Mouse (Mus musculus): Measurements from ENCODE around the gene Dab2ip.

The Dab2ip gene

GRCm38 (mm10) chr2:35680833-35681232 is 122.8 kb downstream of the Dab2ip start:
- no peak for DNase-seq (ENCODE audit: low read depth, low spot score)

DNA sequence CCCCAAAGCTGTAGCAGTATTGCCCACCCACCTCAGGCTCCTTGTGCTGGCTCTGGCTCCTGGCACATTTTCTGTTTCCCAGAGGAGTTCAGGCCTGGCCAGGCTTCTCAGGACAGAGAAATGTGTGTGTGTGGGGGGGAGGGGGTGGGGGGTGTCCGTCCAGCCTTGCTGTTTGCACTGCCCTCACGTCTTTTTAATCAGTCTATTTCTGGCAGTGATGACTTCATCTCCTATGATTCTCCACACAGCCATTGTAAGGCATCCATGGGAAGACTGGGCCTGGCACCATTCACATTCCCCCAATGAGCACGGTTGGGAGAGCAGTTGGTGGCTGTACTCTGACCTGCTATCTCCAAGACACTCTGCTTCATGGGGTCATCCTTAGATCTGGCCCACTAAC is 125.9 kb downstream of the Dab2ip start:
- no peak for DNase-seq (ENCODE audit: low read depth, low spot score)

- DNase-seq (ENCODE audit: low read depth, low spot score) = no peak
Observed at GRCm38 (mm10) chr2:35684735-35685312, 126.8 kb downstream of the Dab2ip start.

DNA sequence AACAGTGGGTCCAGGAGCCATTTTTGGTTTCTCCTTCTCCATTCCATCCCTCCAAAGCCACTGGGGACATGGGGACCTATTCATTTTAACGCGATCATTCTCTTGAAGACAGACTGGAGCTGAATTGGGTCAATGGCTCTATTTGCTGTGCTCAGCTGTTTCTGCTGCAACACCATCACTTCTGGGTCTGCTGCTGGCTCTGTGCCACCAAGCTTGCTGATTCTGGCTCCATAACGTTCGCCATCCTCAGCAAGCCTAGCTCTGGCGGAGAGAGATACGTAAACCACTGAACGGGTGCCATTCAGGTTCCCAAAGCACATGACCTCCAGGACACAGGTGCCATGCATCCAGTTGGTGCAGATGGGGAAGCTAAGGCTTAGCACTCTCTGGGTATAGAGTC is 128.0 kb downstream of the Dab2ip start:
- no peak for DNase-seq (ENCODE audit: low read depth, low spot score)

- no peak for DNase-seq (ENCODE audit: low read depth, low spot score)
Observed at GRCm38 (mm10) chr2:35687557-35688070, 129.5 kb downstream of the Dab2ip start.

DNA sequence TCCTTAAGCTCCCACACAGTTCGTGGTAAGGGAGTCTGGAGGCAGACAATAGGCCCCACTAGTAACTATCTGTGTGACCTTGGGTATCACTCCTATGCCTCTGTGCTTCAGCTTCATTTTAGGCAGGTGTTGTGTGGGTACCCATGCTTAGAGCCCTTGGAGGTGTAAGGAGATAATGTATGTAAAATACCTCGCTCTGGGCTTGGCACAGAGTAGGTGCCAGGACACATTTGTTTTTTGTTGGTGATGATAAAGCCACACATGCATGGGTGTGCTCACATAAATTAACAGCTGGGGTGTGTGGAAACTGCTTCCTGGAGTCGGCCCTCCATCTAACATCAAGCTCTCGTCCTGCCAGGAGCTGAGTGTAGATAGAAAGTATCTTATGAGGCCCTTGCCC is 130.1 kb downstream of the Dab2ip start:
- DNase-seq (ENCODE audit: low read depth, low spot score) = no peak

GRCm38 (mm10) chr2:35688581-35688980 is 130.5 kb downstream of the Dab2ip start:
- no peak for DNase-seq (ENCODE audit: low read depth, low spot score)

- DNase-seq (ENCODE audit: low read depth, low spot score) = no peak
Observed at GRCm38 (mm10) chr2:35689881-35690280, 131.8 kb downstream of the Dab2ip start.

DNA sequence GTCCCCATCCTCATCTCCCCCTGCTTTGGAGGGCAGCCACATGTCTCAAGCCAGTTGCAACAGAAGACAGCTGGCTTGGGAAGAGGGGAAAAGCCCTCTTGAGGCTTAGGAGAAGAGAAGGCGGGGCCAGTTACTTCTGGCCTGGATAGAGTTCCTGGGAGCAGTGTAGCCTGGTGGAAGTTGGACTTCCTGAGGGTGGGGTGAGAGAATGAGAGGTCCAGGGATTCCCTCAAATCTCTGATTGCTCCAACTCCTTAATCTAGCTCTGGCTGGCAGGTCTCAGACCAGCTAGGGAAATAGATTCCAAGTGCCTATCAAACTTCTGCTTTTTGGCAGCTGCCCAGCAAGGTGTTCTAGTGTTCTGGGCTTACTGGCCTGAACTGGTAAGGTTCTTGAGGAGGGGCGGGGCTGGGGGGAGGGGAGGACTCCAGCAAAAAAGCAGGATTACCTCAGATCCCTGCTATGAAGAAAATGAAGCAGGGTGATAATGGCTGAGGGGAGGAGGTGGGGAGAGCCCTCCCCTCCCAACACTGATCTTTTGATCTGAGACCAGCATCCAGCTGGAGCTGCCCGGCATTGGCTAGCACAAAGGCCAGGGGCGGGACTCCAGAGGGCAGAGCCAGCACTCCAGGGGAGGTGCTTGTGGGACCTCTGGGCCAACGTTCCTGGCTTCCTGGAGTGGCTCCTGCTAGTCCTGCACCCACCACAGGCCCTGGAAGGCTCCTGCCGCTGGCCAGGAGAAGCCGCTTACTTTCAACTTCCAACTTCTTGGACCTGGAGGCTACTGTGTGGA is 133.4 kb downstream of the Dab2ip start:
- DNase-seq (ENCODE audit: low read depth, low spot score) = no peak

GRCm38 (mm10) chr2:35692272-35692900 is 134.3 kb downstream of the Dab2ip start:
- DNase-seq (ENCODE audit: low read depth, low spot score) = no peak

DNA sequence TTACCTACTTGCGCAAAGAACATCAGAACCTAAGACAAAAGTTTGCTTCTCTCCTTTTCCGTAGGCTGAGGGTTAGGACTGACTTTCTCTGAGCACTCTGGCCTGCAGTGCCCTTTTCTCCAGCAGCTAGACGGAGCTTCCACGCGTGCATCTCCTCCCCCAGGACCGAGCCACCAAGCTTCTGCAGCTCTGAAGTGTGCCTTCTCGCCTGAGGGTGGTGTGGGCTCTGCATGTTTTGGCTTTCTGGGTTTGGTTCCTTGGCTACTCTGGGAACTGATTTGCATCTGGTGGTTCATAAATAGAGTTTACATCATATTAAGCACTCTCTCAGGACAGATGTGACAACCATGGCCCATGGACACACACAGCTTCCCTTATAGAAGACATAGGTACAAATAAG is 135.0 kb downstream of the Dab2ip start:
- no peak for DNase-seq (ENCODE audit: low read depth, low spot score)

DNA sequence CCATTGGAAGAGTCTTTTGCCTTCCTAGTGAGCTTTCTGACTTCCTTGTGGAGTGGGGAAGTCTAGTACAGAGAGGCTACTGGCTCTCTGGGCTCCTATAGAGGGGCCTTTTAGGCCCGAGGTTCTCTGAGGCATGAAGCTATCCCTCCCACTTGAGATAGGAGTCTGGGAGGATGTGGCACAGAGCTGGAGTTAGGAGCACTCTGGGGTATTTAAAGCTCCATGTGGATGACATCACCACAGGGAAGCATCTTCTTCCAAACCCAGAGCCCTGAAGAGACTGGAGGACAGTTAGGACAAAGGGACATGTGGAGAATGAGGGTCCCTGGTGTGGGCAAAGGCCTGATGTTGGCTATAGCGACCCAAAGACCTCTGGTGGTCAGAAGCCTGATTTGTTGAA is 136.0 kb downstream of the Dab2ip start:
- no peak for DNase-seq (ENCODE audit: low read depth, low spot score)

- DNase-seq (ENCODE audit: low read depth, low spot score) = no peak
Observed at GRCm38 (mm10) chr2:35696193-35696541, 138.1 kb downstream of the Dab2ip start.

- DNase-seq (ENCODE audit: low read depth, low spot score) = no peak
Observed at GRCm38 (mm10) chr2:35696542-35697391, 138.7 kb downstream of the Dab2ip start.

DNA sequence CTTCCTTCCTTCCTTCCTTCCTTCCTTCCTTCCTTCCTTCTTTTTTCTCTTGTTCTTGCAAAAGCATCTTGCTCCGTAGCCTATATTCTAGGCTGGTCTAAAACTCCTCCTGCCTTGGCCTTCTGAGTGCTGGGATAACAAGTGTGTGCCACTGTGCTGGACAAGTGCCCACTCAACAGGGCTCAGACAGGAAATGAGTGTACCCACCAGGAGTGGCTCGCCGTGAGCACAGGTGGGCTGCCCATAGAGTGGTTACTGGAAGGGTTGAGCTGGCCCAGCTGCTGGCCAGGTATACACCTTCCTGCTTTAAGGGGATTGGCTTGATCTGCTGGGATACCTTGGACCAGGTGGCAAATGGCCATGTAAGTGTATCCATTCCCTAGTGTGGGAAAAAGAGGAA is 139.7 kb downstream of the Dab2ip start:
- DNase-seq (ENCODE audit: low read depth, low spot score) = no peak

GRCm38 (mm10) chr2:35700966-35701365 is 142.9 kb downstream of the Dab2ip start:
- DNase-seq (ENCODE audit: low read depth, low spot score) = no peak

GRCm38 (mm10) chr2:35702001-35702400 is 143.9 kb downstream of the Dab2ip start:
- no peak for DNase-seq (ENCODE audit: low read depth, low spot score)

DNA sequence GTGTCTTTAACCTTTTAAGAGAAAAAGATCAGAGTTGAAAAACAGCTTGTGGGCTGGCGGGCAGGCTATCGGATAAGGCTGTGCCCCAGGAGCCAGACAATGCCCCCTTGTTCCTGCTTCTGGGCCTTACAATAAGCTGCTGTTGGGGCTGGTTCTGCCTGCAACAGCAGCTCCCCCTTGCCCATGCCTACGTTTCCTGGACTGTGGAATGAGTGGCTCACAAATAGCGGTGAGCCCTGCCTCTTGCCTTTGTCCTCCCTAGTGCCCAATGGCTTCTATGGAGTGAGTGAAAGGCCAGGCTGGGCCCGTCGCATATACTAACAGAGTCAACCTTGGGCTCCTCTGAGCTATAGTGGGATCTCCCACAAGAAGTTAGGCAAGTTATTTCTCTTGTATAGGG is 144.5 kb downstream of the Dab2ip start:
- no peak for DNase-seq (ENCODE audit: low read depth, low spot score)

GRCm38 (mm10) chr2:35703241-35703640 is 145.2 kb downstream of the Dab2ip start:
- DNase-seq (ENCODE audit: low read depth, low spot score) = no peak

GRCm38 (mm10) chr2:35712611-35713010 is 154.5 kb downstream of the Dab2ip start:
- DNase-seq (ENCODE audit: low read depth, low spot score) = no peak

- no peak for DNase-seq (ENCODE audit: low read depth, low spot score)
Observed at GRCm38 (mm10) chr2:35713460-35713859, 155.4 kb downstream of the Dab2ip start.

DNA sequence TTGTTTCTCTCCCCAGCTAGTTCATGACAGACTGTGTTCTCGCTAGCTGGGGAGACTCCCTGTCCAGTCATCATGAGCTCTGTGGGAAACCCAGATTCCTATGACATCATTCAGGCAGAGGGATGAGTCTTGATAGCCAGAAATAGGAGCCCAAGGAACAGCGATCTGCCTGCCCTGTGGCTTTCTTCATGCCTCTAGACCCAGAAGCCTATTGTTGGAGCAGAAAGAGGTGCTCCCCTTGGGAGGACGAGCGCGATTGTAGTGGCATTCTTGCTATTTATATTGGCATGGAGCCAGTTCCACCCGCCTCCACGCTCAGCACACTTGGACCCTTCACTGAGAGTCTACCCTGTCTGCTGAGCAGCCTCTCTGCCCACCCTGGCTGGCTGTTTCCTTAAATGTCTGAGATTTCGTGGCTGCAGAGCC is 156.7 kb downstream of the Dab2ip start:
- no peak for DNase-seq (ENCODE audit: low read depth, low spot score)
